Mouse (Mus musculus): ENCODE data around the gene Lrrc51. TPM values are rescaled to one million over a fixed set of nuclear protein-coding genes. Genes with fewer than 3 reads are reported as not detected.
"Not testable (repeated sequence)": the region's sequence is repeated elsewhere in the genome, so short reads cannot be mapped to it uniquely, and the experiment has no call there.

Gene Lrrc51
- polyA plus RNA-seq, 1 experiment from 2014 or later = 10.1 TPM

- no peak overlapping the region for H3K4me3 ChIP-seq
These were observed 29.1 kb upstream of the Lrrc51 start for GRCm38 (mm10) chr7:101962829-101963228.

GRCm38 (mm10) chr7:101956911-101957310 lies 23.2 kb upstream of the Lrrc51 start:
- 96% methylated on average over 5 of the region's 5 CpGs for WGBS
- H3K9me3 ChIP-seq = no peaks in the 10 kb centered on the region
- H3K27ac ChIP-seq = no peak overlapping the region
- no peak for DNase-seq (ENCODE audit: extremely low spot score, low spot score)
- peaks cover 10% of the 10 kb centered on the region; the same call in 1 of the 2 replicates for H3K36me3 ChIP-seq (replicated peaks)
- no peaks in the 10 kb centered on the region for H3K27me3 ChIP-seq (ENCODE audit: poor library complexity, severe bottlenecking)
- H3K4me3 ChIP-seq = no peak overlapping the region
- H3K4me1 ChIP-seq = peaks cover 17% of the 10 kb centered on the region

More at GRCm38 (mm10) chr7:101962829-101963228, 29.1 kb upstream of the Lrrc51 start:
- no peaks in the 10 kb centered on the region for H3K27me3 ChIP-seq (ENCODE audit: poor library complexity, severe bottlenecking)
- no peaks in the 10 kb centered on the region for H3K36me3 ChIP-seq (replicated peaks)
- no peaks in the 10 kb centered on the region for H3K9me3 ChIP-seq
- no peak for DNase-seq (ENCODE audit: extremely low spot score, low spot score)
- WGBS = 97% methylated on average over 2 of the region's 2 CpGs
- H3K4me1 ChIP-seq = peaks cover 14% of the 10 kb centered on the region
- H3K27ac ChIP-seq = no peak overlapping the region

GRCm38 (mm10) chr7:101956481-101956880 lies 22.8 kb upstream of the Lrrc51 start:
- no peaks in the 10 kb centered on the region for H3K27me3 ChIP-seq (ENCODE audit: poor library complexity, severe bottlenecking)
- no peak overlapping the region for H3K27ac ChIP-seq
- H3K9me3 ChIP-seq = no peaks in the 10 kb centered on the region
- peaks cover 17% of the 10 kb centered on the region for H3K4me1 ChIP-seq
- DNase-seq (ENCODE audit: extremely low spot score, low spot score) = no peak
- H3K4me3 ChIP-seq = no peak overlapping the region
- peaks cover 10% of the 10 kb centered on the region; the same call in 1 of the 2 replicates for H3K36me3 ChIP-seq (replicated peaks)
- WGBS = 83% methylated on average over 1 of the region's 1 CpGs

GRCm38 (mm10) chr7:101955862-101956261 lies 22.2 kb upstream of the Lrrc51 start:
- Histone ChIP-seq H3K36me3 (replicated peaks) (peaks cover 10% of the 10 kb centered on the region; the same call in 1 of the 2 replicates), H3K4me3 (no peak overlapping the region), H3K27ac (no peak overlapping the region), H3K9me3 (no peaks in the 10 kb centered on the region), H3K4me1 (peaks cover 17% of the 10 kb centered on the region), H3K27me3 (ENCODE audit: poor library complexity, severe bottlenecking) (no peaks in the 10 kb centered on the region)
- DNase-seq (ENCODE audit: extremely low spot score, low spot score) = no peak
- 66% methylated on average over 4 of the region's 4 CpGs for WGBS

- peaks cover 15% of the 10 kb centered on the region for H3K4me1 ChIP-seq
- no peaks in the 10 kb centered on the region for H3K9me3 ChIP-seq
- 90% methylated on average over 2 of the region's 2 CpGs for WGBS
- no peaks in the 10 kb centered on the region for H3K27me3 ChIP-seq (ENCODE audit: poor library complexity, severe bottlenecking)
- no peak for DNase-seq (ENCODE audit: extremely low spot score, low spot score)
- peaks cover 10% of the 10 kb centered on the region; the same call in 1 of the 2 replicates for H3K36me3 ChIP-seq (replicated peaks)
- no peak overlapping the region for H3K4me3 ChIP-seq
- no peak overlapping the region for H3K27ac ChIP-seq
These were observed 21.6 kb upstream of the Lrrc51 start for GRCm38 (mm10) chr7:101955276-101955675.

GRCm38 (mm10) chr7:101954163-101954562 lies 20.5 kb upstream of the Lrrc51 start:
- Histone ChIP-seq H3K36me3 (replicated peaks) (peaks cover 10% of the 10 kb centered on the region; the same call in 1 of the 2 replicates), H3K9me3 (no peaks in the 10 kb centered on the region), H3K4me1 (peaks cover 4% of the 10 kb centered on the region), H3K27me3 (ENCODE audit: poor library complexity, severe bottlenecking) (no peaks in the 10 kb centered on the region), H3K27ac (no peak overlapping the region), H3K4me3 (no peak overlapping the region)
- no peak for DNase-seq (ENCODE audit: extremely low spot score, low spot score)
- WGBS = 97% methylated on average over 2 of the region's 2 CpGs

GRCm38 (mm10) chr7:101952098-101952497 lies 18.4 kb upstream of the Lrrc51 start:
- Histone ChIP-seq H3K4me1 (peaks cover 4% of the 10 kb centered on the region), H3K36me3 (replicated peaks) (peaks cover 14% of the 10 kb centered on the region; the same call in 1 of the 2 replicates), H3K9me3 (no peaks in the 10 kb centered on the region), H3K27me3 (ENCODE audit: poor library complexity, severe bottlenecking) (no peaks in the 10 kb centered on the region), H3K27ac (no peak overlapping the region), H3K4me3 (no peak overlapping the region)
- WGBS = 76% methylated on average over 2 of the region's 2 CpGs
- no peak for DNase-seq (ENCODE audit: extremely low spot score, low spot score)

- peaks cover 16% of the 10 kb centered on the region; the same call in 1 of the 2 replicates for H3K36me3 ChIP-seq (replicated peaks)
- no peak for DNase-seq (ENCODE audit: extremely low spot score, low spot score)
- H3K4me3 ChIP-seq = no peak overlapping the region
- H3K9me3 ChIP-seq = no peaks in the 10 kb centered on the region
- 97% methylated on average over 1 of the region's 1 CpGs for WGBS
- H3K27me3 ChIP-seq (ENCODE audit: poor library complexity, severe bottlenecking) = no peaks in the 10 kb centered on the region
- peaks cover 4% of the 10 kb centered on the region for H3K4me1 ChIP-seq
- H3K27ac ChIP-seq = no peak overlapping the region
These were observed 18.0 kb upstream of the Lrrc51 start for GRCm38 (mm10) chr7:101951648-101952047.

- H3K36me3 ChIP-seq (replicated peaks) = peaks cover 21% of the 10 kb centered on the region
- DNase-seq (ENCODE audit: extremely low spot score, low spot score); H3K27ac ChIP-seq; H3K9me3 ChIP-seq; H3K4me1 ChIP-seq; H3K27me3 ChIP-seq (ENCODE audit: poor library complexity, severe bottlenecking); H3K4me3 ChIP-seq: not testable (repeated sequence)
- 93% methylated on average over 5 of the region's 5 CpGs for WGBS
These were observed 15.3 kb upstream of the Lrrc51 start for GRCm38 (mm10) chr7:101949008-101949407.

- H3K27ac ChIP-seq = no peak overlapping the region
- H3K9me3 ChIP-seq = no peaks in the 10 kb centered on the region
- no peak for DNase-seq (ENCODE audit: extremely low spot score, low spot score)
- no peaks in the 10 kb centered on the region for H3K27me3 ChIP-seq (ENCODE audit: poor library complexity, severe bottlenecking)
- WGBS = 92% methylated on average over 4 of the region's 4 CpGs
- H3K4me1 ChIP-seq = peaks cover 13% of the 10 kb centered on the region
- H3K4me3 ChIP-seq = no peak overlapping the region
- H3K36me3 ChIP-seq (replicated peaks) = peaks cover 46% of the 10 kb centered on the region
These were observed 6.1 kb upstream of the Lrrc51 start for GRCm38 (mm10) chr7:101939758-101940157.

GRCm38 (mm10) chr7:101938348-101938747 lies 4.7 kb upstream of the Lrrc51 start:
- WGBS = 85% methylated on average over 2 of the region's 2 CpGs
- no peak overlapping the region for H3K27ac ChIP-seq

GRCm38 (mm10) chr7:101937569-101937968 lies 3.9 kb upstream of the Lrrc51 start:
- H3K36me3 ChIP-seq (replicated peaks) = peaks cover 46% of the 10 kb centered on the region
- WGBS = 97% methylated on average over 4 of the region's 4 CpGs
- no peak overlapping the region for H3K4me3 ChIP-seq
- peaks cover 24% of the 10 kb centered on the region for H3K4me1 ChIP-seq
- DNase-seq (ENCODE audit: extremely low spot score, low spot score) = no peak
- H3K27me3 ChIP-seq (ENCODE audit: poor library complexity, severe bottlenecking) = no peaks in the 10 kb centered on the region
- no peaks in the 10 kb centered on the region for H3K9me3 ChIP-seq
- H3K27ac ChIP-seq = no peak overlapping the region

More at GRCm38 (mm10) chr7:101938348-101938747, 4.7 kb upstream of the Lrrc51 start:
- H3K4me3 ChIP-seq = no peak overlapping the region
- peaks cover 46% of the 10 kb centered on the region for H3K36me3 ChIP-seq (replicated peaks)
- no peaks in the 10 kb centered on the region for H3K9me3 ChIP-seq
- DNase-seq (ENCODE audit: extremely low spot score, low spot score) = no peak
- H3K27me3 ChIP-seq (ENCODE audit: poor library complexity, severe bottlenecking) = no peaks in the 10 kb centered on the region
- H3K4me1 ChIP-seq = peaks cover 17% of the 10 kb centered on the region

- peaks cover 27% of the 10 kb centered on the region for H3K4me1 ChIP-seq
- H3K9me3 ChIP-seq = no peaks in the 10 kb centered on the region
- 95% methylated on average over 4 of the region's 4 CpGs for WGBS
- peaks cover 43% of the 10 kb centered on the region for H3K36me3 ChIP-seq (replicated peaks)
- no peak for DNase-seq (ENCODE audit: extremely low spot score, low spot score)
- no peak overlapping the region for H3K4me3 ChIP-seq
- H3K27me3 ChIP-seq (ENCODE audit: poor library complexity, severe bottlenecking) = no peaks in the 10 kb centered on the region
- no peak overlapping the region for H3K27ac ChIP-seq
These were observed 3.3 kb upstream of the Lrrc51 start for GRCm38 (mm10) chr7:101936996-101937395.

GRCm38 (mm10) chr7:101935957-101936356 lies 2.3 kb upstream of the Lrrc51 start:
- Histone ChIP-seq H3K4me1 (peaks cover 27% of the 10 kb centered on the region), H3K36me3 (replicated peaks) (peaks cover 43% of the 10 kb centered on the region), H3K27ac (no peak overlapping the region), H3K4me3 (peak overlapping the region; percentile 90; the same call in 1 of the 2 replicates), H3K9me3 (no peaks in the 10 kb centered on the region), H3K27me3 (ENCODE audit: poor library complexity, severe bottlenecking) (no peaks in the 10 kb centered on the region)
- DNase-seq (ENCODE audit: extremely low spot score, low spot score) = no peak
- WGBS = 89% methylated on average over 4 of the region's 4 CpGs

Measured in forebrain, embryonic 10.5 days (tissue).